Mouse (Mus musculus) left cerebral cortex, adult 11 months (tissue): ENCODE results near the gene Ube2u.
A peak's percentile ranks its signal among the peaks of the same experiment; 100 is the strongest.
"Not testable (repeated sequence)": the region's sequence is repeated elsewhere in the genome, so short reads cannot be mapped to it uniquely, and the experiment has no call there.

ENCODE experiments used
- DNase-seq: peaks from one replicate; pipeline ENCODE4 v3.0.0; 2022; ENCODE audit warnings: low spot score

Gene Ube2u

GRCm38 (mm10) chr4:100478592-100479321, at the start of gene Ube2u:
Gene Ube2u, plus strand, starts transcription at chr4:100478849.
- peak; percentile 11 for DNase-seq

GRCm38 (mm10) chr4:100429371-100429900, 49.2 kb upstream of the Ube2u start:
- no peak for DNase-seq

GRCm38 (mm10) chr4:100435281-100436168, 43.1 kb upstream of the Ube2u start:
- no peak for DNase-seq

GRCm38 (mm10) chr4:100436169-100436547, 42.5 kb upstream of the Ube2u start:
- DNase-seq: no peak

- no peak for DNase-seq
Observed at GRCm38 (mm10) chr4:100446897-100447296, 31.8 kb upstream of the Ube2u start.

GRCm38 (mm10) chr4:100462493-100463120, 16.0 kb upstream of the Ube2u start:
- no peak for DNase-seq

- DNase-seq: no peak
Observed at GRCm38 (mm10) chr4:100488447-100488846, 9.8 kb downstream of the Ube2u start.

GRCm38 (mm10) chr4:100495176-100495575, 16.5 kb downstream of the Ube2u start:
- no peak for DNase-seq

GRCm38 (mm10) chr4:100496521-100496920, 17.9 kb downstream of the Ube2u start:
- no peak for DNase-seq

- DNase-seq: no peak
Observed at GRCm38 (mm10) chr4:100498192-100498591, 19.5 kb downstream of the Ube2u start.

GRCm38 (mm10) chr4:100499037-100499601, 20.5 kb downstream of the Ube2u start:
- not testable (repeated sequence) for DNase-seq

GRCm38 (mm10) chr4:100503337-100503736, 24.7 kb downstream of the Ube2u start:
- DNase-seq: no peak

GRCm38 (mm10) chr4:100517646-100518045, 39.0 kb downstream of the Ube2u start:
- DNase-seq: no peak

- no peak for DNase-seq
Observed at GRCm38 (mm10) chr4:100522534-100522933, 43.9 kb downstream of the Ube2u start.

GRCm38 (mm10) chr4:100524741-100525140, 46.1 kb downstream of the Ube2u start:
- no peak for DNase-seq

- DNase-seq: no peak
Observed at GRCm38 (mm10) chr4:100526296-100526695, 47.6 kb downstream of the Ube2u start.

- no peak for DNase-seq
Observed at GRCm38 (mm10) chr4:100527086-100527485, 48.4 kb downstream of the Ube2u start.

GRCm38 (mm10) chr4:100527554-100528001, 48.9 kb downstream of the Ube2u start:
- DNase-seq: no peak

- DNase-seq: no peak
Observed at GRCm38 (mm10) chr4:100533607-100534006, 55.0 kb downstream of the Ube2u start.

- DNase-seq: no peak
Observed at GRCm38 (mm10) chr4:100534946-100535345, 56.3 kb downstream of the Ube2u start.

- DNase-seq: peak; percentile 21
Observed at GRCm38 (mm10) chr4:100537898-100538297, 59.2 kb downstream of the Ube2u start.

GRCm38 (mm10) chr4:100539483-100539882, 60.8 kb downstream of the Ube2u start:
- no peak for DNase-seq
